Mouse (Mus musculus) heart, adult 18-20 months (tissue): ENCODE measurements around the gene 1700042G07Rik. TPM values are rescaled to one million over a fixed set of nuclear protein-coding genes. Genes with fewer than 3 reads are reported as not detected.

Experiments used
- DNase-seq, 2 experiments: peaks; one replicate each; pipeline ENCODE4 v3.0.0; 2021 to 2022; ENCODE audit warnings: mixed read lengths in 1 of 2
- total RNA-seq, 2 experiments: library from RNA; stranded (reverse); gene quantifications; 2 replicates each; pipeline ENCODE4 v1.2.3; 2021

The 1700042G07Rik gene
- total RNA-seq, 2 experiments from 2014 or later = not detected

- DNase-seq = no peak
Measured at GRCm38 (mm10) chr4:116162142-116162541, 11.0 kb upstream of the 1700042G07Rik start.

- no peak for DNase-seq
Measured at GRCm38 (mm10) chr4:116164759-116165554, 8.2 kb upstream of the 1700042G07Rik start.

- DNase-seq = no peak
Measured at GRCm38 (mm10) chr4:116165708-116166407, 7.3 kb upstream of the 1700042G07Rik start.

DNA sequence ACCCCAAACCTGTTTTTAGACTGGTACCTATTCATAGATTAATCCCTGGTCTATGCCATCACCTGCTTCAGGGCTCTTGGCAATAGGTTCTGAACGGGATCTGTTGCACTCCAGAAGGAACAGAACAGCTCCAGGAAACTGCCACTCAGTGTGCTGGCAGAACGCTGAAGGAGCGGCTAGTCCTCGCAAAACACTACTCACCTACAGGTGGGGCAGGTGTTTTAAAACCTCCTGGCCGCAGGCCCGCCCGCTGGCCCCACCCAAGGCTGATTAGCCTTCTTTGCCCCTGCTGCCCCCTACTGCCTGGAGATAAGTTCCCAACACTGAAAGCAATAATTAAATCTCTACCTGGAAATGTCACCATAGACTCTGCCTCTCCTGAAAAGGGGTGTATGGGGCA is 5.8 kb upstream of the 1700042G07Rik start, which contains the start of gene Tspan1:
Gene Tspan1 (minus strand): TSS at position 198 of the 400 bp plus-strand sequence.
- no peak for DNase-seq

DNA sequence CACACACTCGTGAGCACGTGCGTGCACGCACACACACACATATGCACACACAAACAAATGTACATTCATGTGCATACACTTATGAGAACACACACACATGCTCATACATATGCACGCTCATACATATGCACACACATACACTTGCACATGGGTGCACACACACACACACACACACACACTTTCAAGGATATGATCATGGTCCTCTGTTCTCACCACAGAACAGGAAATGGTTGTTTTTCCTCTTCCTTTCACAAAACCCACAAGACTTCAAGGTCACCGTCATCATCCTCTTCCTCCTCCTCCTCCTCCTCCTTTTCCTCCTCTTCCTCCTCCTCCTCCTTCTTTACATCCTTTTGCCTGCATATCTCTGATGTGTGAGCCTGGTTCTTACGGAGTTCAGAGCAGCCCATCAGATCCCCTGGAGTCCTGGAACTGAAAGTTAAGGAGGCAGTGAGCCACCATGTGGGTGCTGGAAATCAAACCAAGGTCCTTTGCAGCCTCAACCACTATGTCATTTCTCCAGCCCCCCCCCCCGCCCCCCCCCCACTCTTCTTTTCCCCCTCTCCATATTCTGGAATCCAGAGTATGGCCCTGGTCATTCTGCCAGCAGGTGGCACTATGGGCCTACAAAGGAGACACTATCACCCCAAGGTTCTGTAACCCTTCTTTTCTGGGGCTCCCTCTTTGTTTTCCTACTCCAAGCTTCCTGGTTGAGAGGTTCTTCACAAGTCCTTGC is 4.4 kb upstream of the 1700042G07Rik start:
- DNase-seq = peak; percentile 72 to 91

DNA sequence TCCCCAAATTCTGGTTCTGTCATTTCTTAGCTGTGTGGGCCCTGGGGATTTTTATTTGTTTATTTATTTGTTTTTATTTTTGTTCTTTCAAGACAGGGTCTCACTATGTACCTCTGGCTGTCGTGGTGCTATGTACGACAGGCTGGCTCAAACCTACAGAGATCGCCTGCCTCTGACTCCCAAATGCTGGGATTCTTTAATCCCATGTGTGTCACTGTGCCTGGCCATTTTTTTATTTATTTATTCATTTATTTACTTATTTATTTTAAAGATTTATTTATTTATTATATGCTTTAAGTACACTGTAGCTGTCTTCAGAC is 3.9 kb upstream of the 1700042G07Rik start:
- no peak for DNase-seq

- DNase-seq = no peak
Measured at GRCm38 (mm10) chr4:116173752-116174151, 580 bp downstream of the 1700042G07Rik start.

DNA sequence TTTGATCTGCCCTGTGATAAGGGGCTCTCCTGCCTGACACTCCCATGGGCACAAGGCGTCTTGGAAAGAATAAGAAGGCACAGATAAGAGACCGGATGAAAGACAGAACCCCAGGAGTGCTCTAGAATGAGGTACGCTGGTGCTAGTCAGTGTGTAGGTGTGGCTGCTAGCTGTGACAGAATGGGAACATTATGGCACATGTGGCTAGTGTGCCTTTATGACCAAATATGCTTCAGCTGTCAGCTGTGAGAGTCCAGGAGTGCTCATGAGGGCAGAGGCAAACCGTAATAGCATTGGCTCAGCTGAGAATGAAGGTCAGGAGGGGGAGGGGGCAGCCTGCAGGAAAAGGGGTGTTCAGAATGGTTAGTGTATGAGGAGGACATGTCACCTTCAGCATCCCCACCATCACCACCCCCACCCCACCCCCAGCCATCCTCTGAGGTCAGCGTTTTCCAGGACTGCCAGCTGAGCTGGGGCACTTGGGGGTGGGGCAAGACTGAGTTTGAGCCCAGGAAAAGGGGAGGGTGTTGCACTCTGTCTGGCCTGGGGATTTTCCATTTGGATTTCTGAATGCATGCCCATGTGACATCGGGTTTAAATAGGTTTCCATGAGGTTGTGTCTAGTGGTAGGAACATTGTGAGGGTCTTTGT is 1.4 kb downstream of the 1700042G07Rik start:
- peak; percentile 19 to 36 for DNase-seq

DNA sequence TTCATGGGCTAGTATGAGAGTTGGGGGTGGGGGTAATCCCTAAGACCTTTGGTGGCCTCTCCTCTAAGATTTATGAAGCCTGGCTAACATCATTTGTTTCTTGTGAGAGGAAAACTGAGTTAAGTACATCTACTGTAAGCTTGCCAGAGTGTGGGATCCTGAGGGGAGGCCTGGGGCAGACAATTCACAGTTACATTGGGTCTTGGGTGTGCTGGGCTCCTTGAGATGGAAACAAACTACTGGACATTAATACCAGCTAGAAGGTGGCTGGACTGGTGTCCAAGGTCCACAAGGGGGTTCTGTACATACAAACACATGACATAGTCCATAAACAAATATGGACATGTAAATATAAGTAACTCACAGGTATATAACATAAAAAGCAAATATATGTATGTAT is 2.0 kb downstream of the 1700042G07Rik start:
- no peak for DNase-seq

- DNase-seq = peak in 1 of 2 experiments; percentile 33
Measured at GRCm38 (mm10) chr4:116175711-116176542, 2.8 kb downstream of the 1700042G07Rik start.

DNA sequence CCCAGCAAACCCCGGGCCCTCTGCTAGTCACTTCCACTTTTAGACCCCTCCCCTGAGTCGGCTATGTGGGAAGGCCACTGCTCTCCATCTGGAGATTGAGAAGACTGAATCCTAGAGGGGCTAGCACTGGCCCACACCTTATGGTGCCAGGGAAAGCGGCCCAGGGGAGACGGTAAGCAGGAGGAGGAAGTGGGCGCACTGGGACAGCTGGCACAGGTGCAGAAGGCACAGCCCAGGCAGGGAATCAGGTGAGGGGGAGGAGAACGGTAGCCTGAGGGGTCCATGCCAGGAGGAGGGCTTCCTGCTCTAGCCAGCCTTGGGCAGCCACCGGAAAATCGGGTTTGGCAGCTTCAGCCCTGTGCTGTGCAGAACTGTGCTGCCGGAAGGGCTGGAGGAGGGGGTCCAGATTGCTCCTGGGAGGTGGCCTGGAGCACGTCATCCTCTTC is 3.4 kb downstream of the 1700042G07Rik start:
- DNase-seq = peak; percentile 65 to 82

- peak; percentile 88 to 94 for DNase-seq
Measured at GRCm38 (mm10) chr4:116177140-116177539, 4.0 kb downstream of the 1700042G07Rik start.

GRCm38 (mm10) chr4:116182079-116182478 is 8.9 kb downstream of the 1700042G07Rik start:
- DNase-seq = no peak

DNA sequence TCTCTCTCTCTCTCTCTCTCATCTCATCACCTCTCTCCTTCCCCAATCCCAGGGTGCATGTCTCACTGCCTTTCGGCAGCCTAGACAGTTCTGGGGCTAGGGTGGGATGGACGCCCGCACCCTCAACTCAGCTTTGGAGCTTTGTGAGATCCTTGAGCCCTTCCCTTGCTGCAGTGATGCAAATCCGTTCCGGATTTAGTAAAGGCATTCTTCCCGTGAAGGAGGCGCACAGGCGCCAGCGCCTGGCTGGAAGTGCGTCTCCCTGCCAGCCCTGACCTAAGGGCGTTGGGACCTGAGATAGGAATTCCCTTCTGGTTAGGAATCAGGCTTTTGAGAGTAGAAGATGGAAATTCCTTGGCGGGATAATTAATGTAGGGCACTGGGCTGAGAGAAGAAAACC is 9.6 kb downstream of the 1700042G07Rik start:
- peak; percentile 50 to 58 for DNase-seq

- DNase-seq = no peak
Measured at GRCm38 (mm10) chr4:116185083-116185482, 11.9 kb downstream of the 1700042G07Rik start.

GRCm38 (mm10) chr4:116192286-116192835 is 19.2 kb downstream of the 1700042G07Rik start:
- peak in 1 of 2 experiments; percentile 26 for DNase-seq

DNA sequence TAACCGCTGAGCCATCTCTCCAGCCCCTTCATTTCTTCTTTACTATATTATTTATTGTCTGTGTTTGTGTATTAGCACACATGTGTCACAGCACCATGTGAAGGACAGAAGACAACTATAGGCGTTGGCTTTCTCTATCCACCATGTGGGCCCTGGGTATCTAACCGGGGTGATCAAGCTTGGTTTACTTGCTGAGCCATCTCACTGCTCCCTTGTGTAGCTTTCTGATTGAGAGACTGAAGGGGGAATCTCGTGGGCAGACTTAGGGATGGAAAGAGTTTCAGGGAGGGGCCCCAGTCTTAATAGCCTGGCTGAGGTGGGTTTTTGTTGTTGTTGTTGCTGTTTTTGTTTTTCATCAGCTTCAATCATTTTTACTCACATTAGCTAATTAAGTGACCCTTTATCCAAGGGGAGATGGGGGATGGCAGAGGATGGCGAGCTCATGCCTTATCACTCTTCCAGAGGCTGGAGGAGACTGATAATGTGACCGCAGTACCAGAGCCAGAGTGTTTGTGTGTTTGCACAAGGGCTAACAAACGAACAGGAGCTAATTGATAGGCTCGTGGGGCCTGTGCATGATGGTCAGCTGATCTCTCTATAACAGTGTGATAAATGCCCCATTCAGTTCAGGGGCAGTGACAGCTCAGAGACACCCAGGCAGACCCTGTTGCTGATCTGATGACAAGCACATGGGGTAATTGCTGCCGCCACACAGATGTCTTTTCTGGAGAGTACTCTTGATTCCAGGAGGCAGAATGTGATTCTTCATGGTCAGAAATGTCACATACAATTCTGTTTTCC is 20.6 kb downstream of the 1700042G07Rik start:
- no peak for DNase-seq

DNA sequence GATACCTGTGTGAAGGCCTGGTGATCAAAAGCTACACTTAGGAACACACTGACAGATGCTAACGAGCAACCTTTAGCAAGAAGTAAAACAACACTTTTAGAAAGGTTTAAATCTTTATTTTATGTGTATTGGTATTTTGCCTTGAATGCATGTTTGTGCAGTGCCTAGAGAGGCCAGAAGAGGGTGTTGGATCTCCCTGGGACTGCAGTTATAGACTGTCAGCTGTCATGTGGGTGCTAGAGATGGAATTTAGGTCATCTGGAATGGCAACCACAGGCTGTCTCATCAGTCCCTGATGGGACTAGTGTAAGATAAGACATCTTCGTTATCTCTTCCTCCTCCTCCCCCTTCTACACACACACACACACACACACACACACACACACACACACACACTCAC is 25.2 kb downstream of the 1700042G07Rik start:
- DNase-seq = no peak

DNA sequence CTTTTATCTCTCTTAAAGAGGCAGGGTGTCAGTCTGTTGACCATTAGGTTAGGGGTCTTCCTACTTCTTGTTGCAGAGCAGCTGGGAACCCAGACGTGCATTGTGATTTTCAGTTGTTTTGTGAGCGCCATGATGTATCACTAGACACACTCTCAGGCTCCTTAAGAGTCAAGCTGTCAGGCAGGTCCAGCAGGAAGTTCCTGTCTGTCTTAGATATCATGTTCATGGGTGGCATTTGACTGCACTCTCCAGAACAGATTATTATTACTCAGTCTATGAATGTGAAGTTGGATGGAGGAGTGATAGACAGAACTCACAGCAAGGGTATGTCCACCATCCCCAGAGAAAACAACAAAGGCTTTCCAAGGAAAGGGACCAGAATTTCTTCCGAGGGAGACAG is 31.2 kb downstream of the 1700042G07Rik start:
- no peak for DNase-seq

DNA sequence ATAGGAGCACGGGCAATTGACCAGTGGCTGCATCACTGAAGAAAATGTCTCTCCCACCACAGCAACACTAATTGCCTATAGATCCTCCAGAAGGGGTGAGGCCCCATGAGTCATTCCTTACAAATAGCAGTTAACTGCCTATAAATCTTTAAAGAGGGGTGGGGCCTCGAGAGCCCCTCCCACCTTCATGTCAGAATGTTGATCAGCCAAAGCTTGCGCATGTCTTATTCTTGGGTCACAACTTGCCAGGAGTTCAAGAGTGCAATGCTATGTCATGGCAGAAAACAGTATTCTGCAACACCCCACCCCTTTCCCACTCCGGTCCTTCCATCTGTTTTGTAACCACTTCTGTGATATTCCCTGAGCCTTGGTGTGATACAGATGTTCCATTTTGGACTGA is 33.4 kb downstream of the 1700042G07Rik start:
- no peak for DNase-seq
